Mouse (Mus musculus) cortical plate, adult 2 months (tissue): ENCODE measurements around the gene Fam126b.

ENCODE experiments used
- CTCF ChIP-seq: fragments of 200-500 bp; IDR thresholded peaks from 2 replicates; pipeline ENCODE4 v1.5.1; 2011; ENCODE audit warnings: mild to moderate bottlenecking, control low read depth, low read length; ENCODE audit not compliant: insufficient read depth; ENCODE audit errors: extremely low read depth
- POLR2A ChIP-seq: fragments of 200-500 bp; IDR thresholded peaks from 2 replicates; pipeline ENCODE4 v1.6.1; 2011; ENCODE audit warnings: mild to moderate bottlenecking, low read length, control low read depth; ENCODE audit not compliant: insufficient read depth; ENCODE audit errors: extremely low read depth

DNA sequence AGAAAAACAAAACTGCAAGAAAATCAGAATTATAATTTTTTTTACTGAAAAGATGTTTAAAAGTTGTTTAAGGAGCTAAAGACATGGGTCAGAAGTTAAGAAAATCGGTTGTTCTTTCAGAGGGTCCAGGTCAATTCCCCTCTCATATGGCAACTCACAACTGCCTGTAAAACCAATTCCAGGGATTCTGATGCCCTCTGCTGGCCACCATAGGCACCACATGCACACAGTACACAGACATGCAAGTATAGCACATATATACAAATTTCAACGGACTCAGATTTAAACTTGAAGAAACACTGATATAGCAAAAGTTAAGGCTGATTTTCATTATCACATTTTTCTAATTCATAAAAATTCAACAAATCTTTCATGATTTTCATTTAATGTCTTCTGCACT is 6.9 kb downstream of the Fam126b start:
- TF ChIP-seq CTCF: peak; percentile 35
- TF ChIP-seq POLR2A: no peak
